Mouse (Mus musculus) liver, adult (tissue): ENCODE measurements around the gene Fbxo31.

ENCODE experiments used
- GATA4 ChIP-seq: IDR thresholded peaks from 2 replicates; pipeline ENCODE4 v1.6.1; 2014; ENCODE audit warnings: mild to moderate bottlenecking, low read length; ENCODE audit not compliant: insufficient replicate concordance

The Fbxo31 gene

DNA sequence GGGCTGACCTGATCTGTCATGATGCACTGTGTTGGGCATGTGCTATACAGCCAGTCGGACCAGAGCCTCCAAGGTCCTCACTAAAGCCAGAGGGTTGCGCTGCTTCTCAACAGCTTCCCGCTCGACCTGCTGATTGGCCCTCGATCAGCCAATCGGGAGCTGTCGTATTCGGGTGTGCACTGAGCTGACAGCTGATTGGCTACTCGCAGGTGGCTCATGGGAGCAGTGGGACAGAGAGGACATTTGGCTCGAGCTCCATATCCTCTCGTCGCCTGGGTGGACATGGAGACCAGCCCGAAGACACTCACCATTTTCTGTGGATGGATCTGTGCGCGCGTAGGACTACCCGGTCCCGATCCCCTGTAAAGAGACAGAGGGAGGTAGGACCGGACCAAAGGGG, 36.7 kb downstream of the Fbxo31 start:
- no peak for TF ChIP-seq GATA4

DNA sequence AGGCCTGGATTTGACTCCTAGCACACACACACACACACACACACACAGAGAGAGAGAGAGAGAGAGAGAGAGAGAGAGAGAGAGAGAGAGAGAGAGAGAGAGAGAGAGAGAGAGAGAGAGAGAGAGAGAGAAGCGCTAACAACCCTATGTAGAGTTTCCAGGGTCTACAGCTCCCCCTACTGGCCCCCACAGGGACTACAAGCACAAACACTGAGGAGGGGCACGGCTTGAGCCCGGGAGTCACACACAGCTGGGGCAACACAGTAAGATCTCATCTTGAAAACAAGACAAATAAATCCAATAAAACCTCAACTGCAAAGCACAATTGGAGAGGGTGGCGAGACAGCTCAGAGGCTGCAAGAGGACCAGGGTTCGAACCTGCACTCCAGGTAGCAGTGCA, 46.2 kb downstream of the Fbxo31 start:
- no peak for TF ChIP-seq GATA4

DNA sequence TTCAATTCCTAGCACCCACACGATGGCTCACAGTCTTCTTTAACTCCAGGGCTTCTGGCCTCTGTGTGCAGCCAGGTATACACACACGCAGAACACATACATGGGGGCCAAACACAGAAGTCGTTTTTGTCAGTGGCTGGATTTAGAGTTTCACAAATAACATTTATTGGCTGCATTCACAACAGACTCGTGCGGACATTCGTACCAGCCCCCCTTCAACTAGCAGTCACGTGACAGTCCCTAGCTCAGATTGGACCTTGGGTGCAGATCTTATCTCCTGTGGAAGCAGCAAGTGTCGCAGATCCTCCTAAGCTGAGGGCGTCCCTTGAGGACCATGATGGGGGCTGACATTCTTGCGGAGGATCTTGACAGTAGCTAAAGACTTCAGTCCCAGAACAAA, 48.0 kb downstream of the Fbxo31 start:
- no peak for TF ChIP-seq GATA4

DNA sequence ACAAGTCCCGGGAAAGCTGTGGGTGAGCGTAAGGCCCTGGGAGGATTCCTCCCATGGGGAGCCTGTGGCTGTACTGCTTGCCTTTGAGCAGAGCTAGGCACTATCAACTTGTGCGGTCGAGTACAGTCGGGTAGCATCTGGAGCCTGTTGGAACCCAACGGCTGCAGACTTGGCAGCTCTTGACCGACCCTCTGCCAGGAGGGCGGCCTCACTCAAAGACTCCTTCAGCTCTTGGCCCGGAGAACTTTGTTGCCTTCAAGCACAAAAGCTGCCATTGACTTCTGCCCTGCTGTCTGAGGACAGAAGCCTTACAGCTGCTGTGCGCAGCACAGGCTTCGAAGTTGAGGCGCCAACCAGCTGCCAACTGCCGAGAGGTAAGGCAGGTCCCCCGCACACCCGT, 49.8 kb downstream of the Fbxo31 start:
- no peak for TF ChIP-seq GATA4

DNA sequence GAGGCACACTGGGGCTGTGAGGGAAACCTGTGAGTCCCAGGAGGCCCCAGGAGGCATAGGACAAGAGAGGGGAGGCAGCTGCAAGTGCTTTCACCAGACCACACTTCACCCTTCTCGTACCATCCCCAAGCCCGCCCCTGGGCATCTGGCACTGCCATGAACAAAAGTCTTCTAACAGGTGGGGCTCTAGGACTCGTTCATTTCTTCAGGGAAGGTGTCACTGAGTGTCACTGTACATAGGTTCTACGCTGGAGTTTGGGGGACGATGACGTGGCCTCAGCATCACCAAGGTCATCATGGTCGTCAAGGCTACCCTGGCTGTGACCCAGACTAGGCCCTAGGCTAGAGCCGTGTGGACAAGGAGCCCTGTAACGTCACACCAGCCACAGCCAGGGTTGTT, 50.9 kb downstream of the Fbxo31 start:
- no peak for TF ChIP-seq GATA4

GRCm38 (mm10) chr8:121526811-121527550, 51.6 kb downstream of the Fbxo31 start:
- no peak for TF ChIP-seq GATA4

- TF ChIP-seq GATA4: no peak
Observed at GRCm38 (mm10) chr8:121525111-121525818, 53.3 kb downstream of the Fbxo31 start.

DNA sequence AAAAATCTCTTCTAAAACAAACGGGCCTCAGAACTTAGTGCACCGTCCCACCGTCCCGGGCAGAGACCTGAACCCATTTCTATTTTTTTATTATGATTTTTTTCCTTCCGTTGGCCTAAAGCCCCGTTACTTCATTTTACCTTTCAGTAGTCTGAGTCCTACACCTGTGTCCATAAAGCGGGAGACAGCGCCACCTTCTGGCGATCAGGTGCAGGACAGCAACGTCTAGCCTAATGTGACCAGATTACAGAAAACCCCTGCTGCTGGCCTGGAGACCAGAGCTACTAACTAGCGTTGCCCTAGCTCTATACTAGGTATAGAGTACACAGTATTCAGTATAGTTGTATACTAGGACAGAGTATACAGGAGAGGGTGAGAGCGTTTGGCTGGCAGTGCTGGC, 65.2 kb downstream of the Fbxo31 start:
- TF ChIP-seq GATA4: no peak

GRCm38 (mm10) chr8:121511751-121512150, 66.9 kb downstream of the Fbxo31 start:
- TF ChIP-seq GATA4: no peak
